Mouse (Mus musculus): ENCODE data around the gene Myoz1. TPM values are rescaled to one million over a fixed set of nuclear protein-coding genes. Genes with fewer than 3 reads are reported as not detected.

The Myoz1 gene
- polyA plus RNA-seq, 1 experiment from 2014 or later: not detected

- Histone ChIP-seq H3K4me1 (replicated peaks; ENCODE audit: control insufficient read depth, insufficient read depth, low read length) (no peaks in the 10 kb centered on the region), H3K9ac (ENCODE audit: low read depth, low read length) (no peak overlapping the region)
- no peak for ATAC-seq (ENCODE audit: low FRiP score)
Measured at GRCm38 (mm10) chr14:20601287-20601686, 55.1 kb downstream of the Myoz1 start.

GRCm38 (mm10) chr14:20600203-20600602, 56.1 kb downstream of the Myoz1 start:
- 64% methylated on average over 2 of the region's 2 CpGs for WGBS
- H3K4me2 ChIP-seq (replicated peaks; ENCODE audit: low read depth, low read length): no peak overlapping the region
- H3K4me1 ChIP-seq (replicated peaks; ENCODE audit: control insufficient read depth, insufficient read depth, low read length): peaks cover 3% of the 10 kb centered on the region; the same call in 1 of the 2 replicates
- H3K9me3 ChIP-seq (ENCODE audit: control insufficient read depth, low read length): no peaks in the 10 kb centered on the region
- no peaks in the 10 kb centered on the region for H3K27me3 ChIP-seq (ENCODE audit: control insufficient read depth, insufficient read depth, low read length)
- H3K9ac ChIP-seq (ENCODE audit: low read depth, low read length): no peak overlapping the region
- H3K36me3 ChIP-seq (ENCODE audit: control insufficient read depth, insufficient read depth, low read length): no peaks in the 10 kb centered on the region
- ATAC-seq (ENCODE audit: low FRiP score) (no peak), DNase-seq (ENCODE audit: low spot score) (no peak)
- no peak overlapping the region for H3K27ac ChIP-seq (ENCODE audit: low read depth, low read length)
- no peak overlapping the region for H3K4me3 ChIP-seq (ENCODE audit: low read depth, low read length)

More at GRCm38 (mm10) chr14:20601287-20601686, 55.1 kb downstream of the Myoz1 start:
- no peak overlapping the region for H3K27ac ChIP-seq (ENCODE audit: low read depth, low read length)
- no peaks in the 10 kb centered on the region for H3K27me3 ChIP-seq (ENCODE audit: control insufficient read depth, insufficient read depth, low read length)
- H3K4me2 ChIP-seq (replicated peaks; ENCODE audit: low read depth, low read length): no peak overlapping the region
- no peaks in the 10 kb centered on the region for H3K9me3 ChIP-seq (ENCODE audit: control insufficient read depth, low read length)
- no peaks in the 10 kb centered on the region for H3K36me3 ChIP-seq (ENCODE audit: control insufficient read depth, insufficient read depth, low read length)
- no peak overlapping the region for H3K4me3 ChIP-seq (ENCODE audit: low read depth, low read length)
- WGBS: 93% methylated on average over 1 of the region's 1 CpGs
- DNase-seq (ENCODE audit: low spot score): no peak

GRCm38 (mm10) chr14:20599542-20599941, 56.8 kb downstream of the Myoz1 start:
- Histone ChIP-seq H3K9ac (ENCODE audit: low read depth, low read length) (no peak overlapping the region), H3K9me3 (ENCODE audit: control insufficient read depth, low read length) (no peaks in the 10 kb centered on the region), H3K4me2 (replicated peaks; ENCODE audit: low read depth, low read length) (no peak overlapping the region), H3K27ac (ENCODE audit: low read depth, low read length) (no peak overlapping the region), H3K4me1 (replicated peaks; ENCODE audit: control insufficient read depth, insufficient read depth, low read length) (peaks cover 3% of the 10 kb centered on the region; the same call in 1 of the 2 replicates), H3K4me3 (ENCODE audit: low read depth, low read length) (no peak overlapping the region), H3K27me3 (ENCODE audit: control insufficient read depth, insufficient read depth, low read length) (no peaks in the 10 kb centered on the region), H3K36me3 (ENCODE audit: control insufficient read depth, insufficient read depth, low read length) (no peaks in the 10 kb centered on the region)
- ATAC-seq (ENCODE audit: low FRiP score) (no peak), DNase-seq (ENCODE audit: low spot score) (no peak)
- 91% methylated on average over 2 of the region's 2 CpGs for WGBS

Other genes with a start within 250 kb of the Myoz1 start
- gene Cfap70, start 204.3 kb downstream of the Myoz1 start, polyA plus RNA-seq (2014; fragmentation: Nextera tagmentation; extraction: Ambion mirVana): 0.60 and 1.1 TPM in 2 replicates
- 15.0 and 16.8 TPM in 2 replicates for gene Anxa7, start 176.4 kb downstream of the Myoz1 start, polyA plus RNA-seq (2014; fragmentation: Nextera tagmentation; extraction: Ambion mirVana)
- 1.1 and 1.4 TPM in 2 replicates for gene Mss51, start 159.6 kb downstream of the Myoz1 start, polyA plus RNA-seq (2014; fragmentation: Nextera tagmentation; extraction: Ambion mirVana)
- gene Ppp3cb, start 110.0 kb downstream of the Myoz1 start, polyA plus RNA-seq (2014; fragmentation: Nextera tagmentation; extraction: Ambion mirVana): 67.0 and 67.2 TPM in 2 replicates
- gene Usp54, start 15.5 kb downstream of the Myoz1 start, polyA plus RNA-seq (2014; fragmentation: Nextera tagmentation; extraction: Ambion mirVana): 9.9 and 12.1 TPM in 2 replicates
- gene Synpo2l, start 11.8 kb upstream of the Myoz1 start, polyA plus RNA-seq (2014; fragmentation: Nextera tagmentation; extraction: Ambion mirVana): 0.48 and 1.0 TPM in 2 replicates
- gene Sec24c, start 17.8 kb upstream of the Myoz1 start, polyA plus RNA-seq (2014; fragmentation: Nextera tagmentation; extraction: Ambion mirVana): 76.6 and 79.0 TPM in 2 replicates
- gene Fut11, start 38.4 kb upstream of the Myoz1 start, polyA plus RNA-seq (2014; fragmentation: Nextera tagmentation; extraction: Ambion mirVana): 16.7 and 22.9 TPM in 2 replicates
- 210 and 223 TPM in 2 replicates for gene Chchd1, start 46.5 kb upstream of the Myoz1 start, polyA plus RNA-seq (2014; fragmentation: Nextera tagmentation; extraction: Ambion mirVana)
- 25.2 and 32.7 TPM in 2 replicates for gene Zswim8, start 51.0 kb upstream of the Myoz1 start, polyA plus RNA-seq (2014; fragmentation: Nextera tagmentation; extraction: Ambion mirVana)
- gene Ndst2, start 78.0 kb upstream of the Myoz1 start, polyA plus RNA-seq (2014; fragmentation: Nextera tagmentation; extraction: Ambion mirVana): 20.2 and 21.0 TPM in 2 replicates
- gene Camk2g, start 137.5 kb upstream of the Myoz1 start, polyA plus RNA-seq (2014; fragmentation: Nextera tagmentation; extraction: Ambion mirVana): 44.2 and 46.8 TPM in 2 replicates
- 0.59 and 0.65 TPM in 2 replicates for gene Plau, start 180.1 kb upstream of the Myoz1 start, polyA plus RNA-seq (2014; fragmentation: Nextera tagmentation; extraction: Ambion mirVana)